Mouse (Mus musculus): ENCODE measurements around the gene 4930469K13Rik.
"Not testable (repeated sequence)": the region's sequence is repeated elsewhere in the genome, so short reads cannot be mapped to it uniquely, and the experiment has no call there.

4930469K13Rik gene

DNA sequence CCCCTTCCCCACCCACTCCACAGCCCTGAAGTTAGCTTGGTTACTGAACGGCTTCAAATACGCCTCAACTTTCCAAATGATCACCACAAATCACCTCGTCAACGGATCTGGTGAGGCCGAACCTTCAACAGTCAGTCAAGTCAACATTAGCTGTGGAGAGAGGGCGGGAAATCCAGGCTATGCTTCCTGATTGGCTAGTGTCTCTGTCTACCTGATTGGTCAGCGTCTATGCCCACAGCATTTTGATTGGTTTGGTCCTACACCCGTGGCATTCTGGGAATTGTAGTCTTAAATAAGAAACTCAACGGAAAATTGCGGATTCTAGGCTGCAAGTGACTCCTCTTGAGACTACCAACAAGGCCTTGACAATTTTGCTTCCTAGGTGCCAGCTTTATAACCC is at the start of gene 4930469K13Rik:
Gene 4930469K13Rik, minus strand, starts transcription at position 133 of the 400 bp plus-strand sequence.
- no peak for DNase-seq (ENCODE audit: low spot score)

DNA sequence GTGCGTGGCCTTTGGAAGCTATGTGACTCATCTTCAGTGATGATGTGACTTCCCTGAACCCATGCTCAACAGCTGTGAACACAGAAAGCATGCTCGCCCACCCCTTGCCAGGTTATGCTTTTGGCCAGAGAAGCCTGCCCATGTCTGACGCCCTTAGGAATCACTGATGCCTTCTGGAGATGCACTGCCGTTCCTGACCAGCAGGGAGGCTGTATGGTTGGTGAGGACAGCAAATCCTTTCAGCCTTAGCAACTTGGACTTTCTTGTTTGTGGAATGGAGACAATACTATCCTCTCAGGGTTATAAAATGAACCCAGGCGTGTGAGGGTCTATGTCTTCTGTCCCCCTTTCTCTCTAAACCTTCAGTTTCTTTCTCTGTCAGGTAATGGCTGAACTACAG is 48.6 kb upstream of the 4930469K13Rik start:
- no peak for DNase-seq (ENCODE audit: low spot score)

DNA sequence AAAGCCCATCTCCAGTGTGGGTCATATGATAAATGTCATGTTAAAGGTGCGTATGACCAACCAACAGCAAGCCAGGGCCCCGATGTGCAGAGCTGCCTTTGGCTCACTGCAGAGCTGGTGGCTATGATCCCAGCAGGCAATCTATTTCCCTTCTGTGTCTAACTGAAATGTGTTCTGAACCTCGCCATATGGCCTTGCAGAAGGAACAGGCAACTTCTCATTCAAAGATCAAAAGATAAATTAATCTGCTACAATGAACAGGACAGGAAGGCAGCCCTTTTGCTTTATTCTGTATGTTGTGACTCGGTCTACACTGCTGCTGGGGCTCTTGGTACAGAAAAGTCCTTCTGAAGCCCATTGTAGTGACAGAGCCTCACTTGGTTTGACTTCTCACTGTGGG is 46.1 kb upstream of the 4930469K13Rik start:
- no peak for DNase-seq (ENCODE audit: low spot score)

DNA sequence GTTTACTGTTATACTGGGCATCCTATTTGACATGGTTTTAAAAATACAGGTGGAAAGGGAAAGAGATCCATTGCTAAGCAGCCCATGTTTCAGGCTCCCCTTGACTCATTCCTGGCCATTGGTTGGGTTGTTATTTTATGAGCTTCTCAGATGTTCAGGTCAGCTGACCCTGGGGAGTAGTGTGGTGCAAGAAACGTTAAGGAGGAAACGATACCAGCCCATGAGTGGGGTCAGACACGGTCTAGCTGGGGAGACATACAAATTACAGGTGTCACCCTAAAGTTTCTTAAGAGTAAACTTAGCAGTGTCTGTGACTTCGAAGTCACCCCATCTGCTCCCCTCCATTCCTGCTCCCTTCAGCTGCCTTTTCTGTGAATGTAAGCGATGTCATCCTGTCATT is 45.6 kb upstream of the 4930469K13Rik start:
- DNase-seq (ENCODE audit: low spot score): no peak

DNA sequence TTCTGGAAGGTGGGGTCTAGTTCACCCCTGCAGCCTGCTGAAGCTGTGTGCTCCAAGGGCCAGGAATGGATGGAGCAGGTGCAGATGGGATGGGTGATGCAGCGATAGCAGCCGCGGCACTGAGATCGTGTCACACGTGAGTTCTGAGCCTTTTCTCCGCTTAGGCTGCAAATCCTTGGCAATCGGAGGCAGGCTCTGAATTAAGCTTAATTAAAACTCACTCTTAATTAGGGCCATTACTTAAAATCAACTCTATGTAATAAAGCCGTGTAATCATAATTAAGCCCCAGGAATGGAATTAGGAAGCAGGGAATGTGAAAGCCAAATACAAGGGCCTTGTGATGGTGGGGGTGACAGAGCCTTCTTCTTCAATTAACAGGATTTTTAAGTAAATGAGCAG is 40.9 kb upstream of the 4930469K13Rik start:
- no peak for DNase-seq (ENCODE audit: low spot score)

DNA sequence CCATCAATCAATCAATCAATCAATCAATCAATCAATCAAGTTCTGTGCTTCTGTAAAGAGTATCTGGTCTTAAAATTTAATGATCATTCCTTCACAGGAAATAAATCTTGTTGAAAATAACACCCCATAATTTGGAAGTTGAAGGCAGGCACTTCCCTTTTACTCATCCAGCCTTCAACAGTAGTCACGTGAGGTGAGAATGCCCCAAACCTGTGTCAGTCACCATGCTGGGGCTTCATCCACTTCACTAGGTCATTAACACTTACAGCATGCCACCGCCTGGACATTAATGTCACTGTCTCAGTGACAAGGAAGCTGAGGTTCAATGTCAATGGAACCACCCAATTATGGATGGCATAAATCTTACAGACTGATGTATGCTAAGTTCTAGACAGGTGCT is 30.1 kb upstream of the 4930469K13Rik start:
- no peak for DNase-seq (ENCODE audit: low spot score)

DNA sequence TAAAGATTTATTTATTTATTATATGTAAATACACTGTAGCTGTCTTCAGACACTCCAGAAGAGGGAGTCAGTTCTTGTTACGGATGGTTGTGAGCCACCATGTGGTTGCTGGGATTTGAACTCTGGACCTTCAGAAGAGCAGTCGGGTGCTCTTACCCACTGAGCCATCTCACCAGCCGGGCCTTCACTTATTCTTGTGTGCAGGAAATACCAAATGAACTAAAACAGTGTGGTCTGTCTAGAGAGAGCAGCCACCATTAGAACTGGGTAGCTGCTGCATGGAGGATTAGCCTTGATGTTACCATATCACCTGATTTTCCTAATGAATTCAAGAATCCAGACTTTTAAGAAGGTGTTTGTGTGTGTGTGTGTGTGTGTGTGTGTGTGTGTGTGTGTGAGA is 27.4 kb upstream of the 4930469K13Rik start:
- DNase-seq (ENCODE audit: low spot score): not testable (repeated sequence)

DNA sequence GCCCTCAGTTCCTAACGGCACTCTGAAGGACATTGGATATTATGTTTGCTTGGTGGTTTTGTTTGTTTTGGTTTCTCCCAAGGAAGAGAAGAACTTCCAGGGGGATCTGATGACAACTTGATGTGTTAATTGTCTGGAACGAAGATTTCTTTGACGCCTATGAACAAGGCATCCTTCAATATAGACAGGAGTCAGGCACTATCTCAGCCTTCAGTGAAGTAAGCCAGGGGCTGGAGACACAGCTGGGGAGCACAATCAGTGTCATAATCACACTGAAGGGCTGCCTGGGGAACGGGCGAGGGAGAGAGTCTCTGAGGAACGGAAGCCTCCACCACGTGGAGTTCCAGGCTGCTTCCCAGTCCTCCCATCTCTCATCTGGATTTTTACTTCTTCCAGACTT is 26.5 kb upstream of the 4930469K13Rik start:
- no peak for DNase-seq (ENCODE audit: low spot score)

DNA sequence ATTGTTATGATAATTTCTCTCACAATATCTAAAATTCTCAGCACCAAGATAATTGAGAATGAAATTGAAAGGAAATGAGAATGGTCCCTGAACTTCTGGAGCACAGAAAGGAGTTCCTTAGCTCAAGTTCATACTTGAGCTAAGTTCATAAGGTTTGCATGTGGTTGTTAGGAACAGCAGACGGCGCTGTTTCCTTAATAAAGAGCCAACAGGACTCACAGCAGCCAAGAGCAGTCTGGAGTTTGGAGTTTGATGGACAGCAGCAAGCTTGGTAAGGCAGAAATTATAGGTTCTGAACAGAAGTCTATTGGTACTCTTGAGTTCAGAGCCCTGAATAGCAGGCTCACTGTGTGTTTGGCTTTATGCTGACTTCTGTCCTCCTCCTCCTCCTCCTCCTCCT is 24.8 kb upstream of the 4930469K13Rik start:
- DNase-seq (ENCODE audit: low spot score): no peak

DNA sequence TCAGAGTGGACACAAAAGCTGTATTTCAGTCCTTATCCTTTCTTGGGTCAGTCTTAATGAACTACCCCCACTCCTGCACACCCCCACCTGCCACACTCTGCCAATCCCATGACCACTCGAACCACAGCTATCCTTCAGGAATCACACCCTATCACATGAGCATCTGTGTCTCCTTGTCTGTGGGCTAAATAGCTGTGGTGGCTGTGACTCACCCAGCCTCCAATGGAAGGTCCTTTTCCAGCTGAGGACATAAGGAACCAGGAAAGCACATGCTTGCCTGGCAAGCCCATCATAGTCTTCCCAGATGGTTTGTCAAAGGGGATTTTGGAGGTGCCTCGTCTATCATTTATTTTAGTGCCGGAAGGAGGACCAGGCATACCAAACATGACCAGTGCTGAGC is 20.0 kb upstream of the 4930469K13Rik start:
- DNase-seq (ENCODE audit: low spot score): no peak

DNA sequence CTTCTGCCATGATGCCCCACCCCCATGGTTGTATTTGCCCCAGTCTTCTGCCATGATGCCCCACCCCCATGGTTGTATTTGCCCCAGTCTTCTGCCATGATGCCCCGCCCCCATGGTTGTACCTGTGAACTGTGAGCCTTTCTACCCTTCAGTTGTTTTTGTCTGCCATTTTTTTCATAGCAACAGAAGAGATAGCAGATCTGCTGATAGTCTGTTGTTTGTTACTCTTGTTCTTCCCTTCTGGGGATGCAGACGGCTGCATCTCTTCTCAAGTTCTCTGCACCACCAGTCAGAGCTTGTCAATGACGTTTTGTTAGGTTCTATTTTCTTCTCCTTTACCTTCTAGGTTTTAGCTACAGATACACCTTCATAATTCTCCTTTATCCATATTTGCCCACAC is 19.2 kb upstream of the 4930469K13Rik start:
- DNase-seq (ENCODE audit: low spot score): no peak

DNA sequence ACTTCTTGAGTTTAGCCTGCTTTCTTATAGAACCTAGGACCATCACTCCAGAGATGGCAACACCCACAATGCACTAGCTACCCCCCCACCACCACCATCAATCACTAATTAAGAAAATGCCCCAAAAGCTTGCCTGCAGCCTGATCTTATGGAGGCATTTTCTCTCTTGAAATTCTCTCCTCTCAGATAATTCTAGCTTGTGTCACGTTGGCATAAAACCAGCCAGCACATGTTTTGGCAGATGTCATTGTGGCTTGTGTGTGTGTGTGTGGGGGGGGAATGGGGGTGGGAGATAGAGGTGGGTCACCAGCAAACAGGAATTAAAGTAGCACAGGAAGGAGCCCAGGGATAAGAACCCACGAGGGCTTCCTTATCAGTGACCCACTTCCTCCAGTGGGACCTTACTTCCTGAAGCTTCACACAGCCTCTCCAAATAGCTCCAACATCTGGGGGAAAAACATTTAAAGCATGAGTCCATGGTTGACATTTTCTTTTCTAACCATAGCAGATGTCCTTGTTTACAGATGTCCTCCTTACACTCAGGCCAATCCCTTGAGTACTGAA is 18.3 kb upstream of the 4930469K13Rik start:
- no peak for DNase-seq (ENCODE audit: low spot score)

DNA sequence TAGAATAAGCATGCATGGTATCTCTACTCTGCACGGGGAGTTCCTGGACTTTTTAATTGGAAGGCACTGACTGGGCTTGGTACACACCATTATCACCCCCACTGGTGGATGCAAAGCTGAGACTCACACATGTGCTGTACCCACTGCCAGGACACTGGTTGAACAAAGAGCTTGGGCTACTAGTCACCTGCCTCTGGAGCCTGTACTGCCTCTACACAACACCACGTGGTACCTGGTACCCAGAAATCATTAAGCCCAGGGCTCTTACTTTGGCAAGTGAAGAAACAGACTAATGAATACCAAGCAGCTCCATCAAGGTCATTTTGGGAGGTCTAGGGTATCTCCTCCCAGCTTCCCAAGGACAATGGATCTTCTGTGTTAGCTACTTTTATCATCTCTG is 15.4 kb upstream of the 4930469K13Rik start:
- DNase-seq (ENCODE audit: low spot score): no peak

DNA sequence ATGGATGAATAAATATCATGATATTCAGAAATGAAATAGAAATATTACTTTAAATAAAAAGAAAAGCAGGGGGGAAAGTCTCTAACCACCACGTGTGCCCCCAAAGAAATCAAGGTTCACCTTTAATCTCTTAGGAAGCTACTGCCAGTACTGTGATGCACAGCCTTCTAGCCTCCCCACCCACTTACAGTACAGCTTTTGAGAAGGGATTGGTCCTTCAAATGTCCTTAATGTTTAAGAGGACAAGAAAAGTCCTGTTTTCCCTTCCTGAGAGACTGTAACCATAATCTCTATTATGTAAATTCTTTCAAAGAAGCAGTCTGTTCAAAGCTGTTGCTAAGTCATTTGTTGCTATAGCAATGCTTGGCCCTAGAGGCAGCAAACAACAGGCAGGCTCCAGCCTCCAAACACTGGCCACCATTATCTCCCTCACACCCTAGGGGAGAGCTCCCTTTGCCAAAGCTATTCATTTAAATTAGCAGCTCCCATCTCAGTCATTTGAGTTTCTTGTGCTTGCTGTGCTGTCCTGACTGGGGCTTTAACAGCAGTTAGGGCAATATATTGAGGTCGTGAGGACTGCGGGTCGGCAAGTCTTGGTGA is 14.5 kb upstream of the 4930469K13Rik start:
- DNase-seq (ENCODE audit: low spot score): no peak

DNA sequence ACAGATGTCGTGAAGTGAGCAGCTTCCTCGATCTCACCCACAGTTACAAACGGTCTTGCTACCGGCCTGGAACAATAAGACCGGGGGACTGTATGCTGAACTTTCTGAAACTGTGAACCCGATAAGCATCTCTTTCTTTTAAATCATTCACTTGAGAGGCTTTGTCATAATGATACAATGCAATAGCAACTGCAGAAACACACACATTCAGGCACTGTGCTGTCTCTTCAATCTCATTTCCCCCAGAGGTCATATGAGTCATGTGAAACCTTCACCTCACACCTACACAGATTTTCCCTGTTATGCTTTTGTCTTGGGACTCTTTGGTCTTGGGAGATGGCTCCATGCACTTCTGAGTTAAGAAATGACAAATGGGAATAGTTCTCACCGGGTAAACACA is 13.6 kb upstream of the 4930469K13Rik start:
- no peak for DNase-seq (ENCODE audit: low spot score)

DNA sequence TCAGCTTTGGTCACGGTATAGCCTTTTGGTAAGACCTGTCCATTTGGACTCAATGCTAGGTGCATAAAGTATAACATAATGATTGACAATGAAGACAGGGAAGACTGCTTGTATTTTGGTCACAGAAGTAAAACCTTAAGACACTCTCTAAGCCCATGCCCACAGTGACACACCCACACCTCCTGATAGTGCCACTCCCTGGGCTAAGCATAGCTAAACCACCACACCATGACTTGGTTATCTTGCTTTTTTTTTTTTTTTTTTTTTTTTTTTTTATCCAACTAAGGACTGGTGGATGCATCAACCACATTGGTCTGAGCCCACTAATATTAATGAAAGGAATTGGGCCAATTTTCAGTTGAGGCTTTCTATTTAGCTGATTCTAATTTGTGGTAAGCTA is 10.9 kb upstream of the 4930469K13Rik start:
- DNase-seq (ENCODE audit: low spot score): no peak

DNA sequence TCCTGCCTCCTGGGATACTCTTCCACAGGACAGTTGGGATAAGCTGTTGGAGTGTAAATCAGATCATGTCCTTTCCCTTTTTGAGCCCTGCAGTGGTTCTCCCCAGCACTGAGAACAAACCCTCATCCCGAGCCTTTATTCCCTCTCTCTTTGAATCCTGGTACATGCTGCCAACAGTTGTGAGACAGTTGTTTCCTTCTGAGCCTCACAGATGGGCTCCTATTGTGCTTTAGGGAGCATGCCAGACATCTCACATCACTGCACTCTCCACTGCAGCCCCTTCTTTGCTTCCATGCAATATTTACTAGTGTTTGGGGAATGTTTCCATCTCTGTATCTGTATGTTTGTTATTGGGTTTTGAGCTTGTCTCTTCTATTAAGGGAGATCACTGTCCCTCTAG is 6.6 kb upstream of the 4930469K13Rik start:
- DNase-seq (ENCODE audit: low spot score): no peak

DNA sequence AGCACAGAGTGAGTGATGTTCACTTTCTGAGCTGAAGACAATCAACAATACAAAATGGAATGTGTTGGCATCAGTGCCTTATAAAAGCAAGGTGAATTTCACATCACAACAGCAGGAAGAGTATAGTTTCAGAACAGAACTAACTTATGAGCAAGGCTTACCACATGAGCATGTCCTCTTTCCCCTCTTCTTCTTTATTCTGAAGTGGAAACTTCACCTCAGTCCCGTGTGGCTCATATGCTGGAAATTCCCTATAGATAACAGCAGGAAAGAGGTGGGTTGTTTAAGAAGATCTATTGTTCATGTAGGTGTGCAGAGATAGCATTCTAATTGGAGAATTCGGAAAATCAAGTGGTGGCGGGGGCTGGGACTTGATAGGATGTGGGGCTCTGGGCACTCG is 3.5 kb upstream of the 4930469K13Rik start:
- DNase-seq (ENCODE audit: low spot score): no peak

DNA sequence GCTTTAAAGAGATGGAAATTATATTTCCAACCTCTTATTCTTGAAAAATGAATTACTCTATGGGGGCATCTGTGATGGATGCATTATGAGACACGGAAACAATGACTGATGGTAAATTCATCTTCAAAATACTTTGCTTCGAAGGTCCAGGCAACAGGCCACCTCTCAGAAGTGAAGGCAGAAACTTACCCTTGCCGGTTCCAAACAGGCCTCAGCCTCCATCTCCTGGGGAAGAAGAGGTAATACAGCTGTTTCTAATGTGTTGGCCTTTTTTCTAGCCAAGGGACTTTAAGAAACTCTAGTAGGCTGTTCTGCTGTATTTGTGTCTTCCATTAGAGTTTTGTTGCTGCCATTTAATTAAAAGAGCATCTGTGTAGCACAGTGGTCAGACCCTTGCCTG is 11.3 kb downstream of the 4930469K13Rik start:
- DNase-seq (ENCODE audit: low spot score): no peak

DNA sequence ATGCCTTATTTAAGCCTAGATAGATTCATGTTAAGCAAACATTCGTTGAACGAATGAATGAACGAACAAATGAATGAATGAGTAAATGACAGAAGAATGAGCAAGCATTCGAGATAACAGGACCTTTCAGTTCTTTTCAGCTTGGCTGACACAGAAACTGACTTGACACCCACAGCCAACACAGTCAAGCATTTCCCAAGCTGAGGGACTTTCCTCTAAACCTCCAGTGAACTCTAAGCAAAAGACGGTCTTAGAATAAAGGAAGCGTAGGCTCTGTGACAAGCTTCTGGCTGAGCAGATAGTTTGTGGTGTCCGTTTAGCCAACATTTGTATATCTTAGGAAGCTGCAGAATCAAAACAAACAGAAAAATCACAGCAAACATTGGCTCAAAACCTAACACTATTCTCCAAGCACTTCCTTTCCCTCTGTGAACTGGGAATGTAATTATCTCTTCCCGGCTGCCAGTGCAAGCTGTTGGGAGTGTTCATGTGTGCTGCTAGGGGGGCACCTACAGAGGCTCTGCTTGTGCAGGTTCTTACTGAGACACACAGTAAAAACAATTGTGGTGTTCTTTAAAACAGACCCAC is 12.1 kb downstream of the 4930469K13Rik start:
- no peak for DNase-seq (ENCODE audit: low spot score)

DNA sequence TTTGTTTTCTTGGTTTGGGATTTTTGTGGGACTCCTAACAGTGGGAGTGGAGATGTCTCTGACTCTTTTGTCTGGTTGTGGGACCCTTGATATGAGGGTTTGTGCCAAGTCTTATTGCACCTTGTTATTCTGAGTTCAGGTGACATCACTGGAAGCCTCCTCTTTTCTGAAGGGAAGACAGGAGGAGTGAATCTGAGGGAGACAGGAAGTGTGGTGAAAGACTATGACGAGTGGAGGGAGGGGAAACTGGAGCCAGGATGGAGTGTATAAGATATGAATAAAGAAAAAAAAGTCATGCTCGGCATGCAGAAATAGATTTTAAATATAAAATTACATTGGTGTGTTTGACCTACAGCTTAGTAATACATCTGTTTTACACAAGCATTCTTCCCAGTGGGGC is 13.7 kb downstream of the 4930469K13Rik start:
- DNase-seq (ENCODE audit: low spot score): no peak

DNA sequence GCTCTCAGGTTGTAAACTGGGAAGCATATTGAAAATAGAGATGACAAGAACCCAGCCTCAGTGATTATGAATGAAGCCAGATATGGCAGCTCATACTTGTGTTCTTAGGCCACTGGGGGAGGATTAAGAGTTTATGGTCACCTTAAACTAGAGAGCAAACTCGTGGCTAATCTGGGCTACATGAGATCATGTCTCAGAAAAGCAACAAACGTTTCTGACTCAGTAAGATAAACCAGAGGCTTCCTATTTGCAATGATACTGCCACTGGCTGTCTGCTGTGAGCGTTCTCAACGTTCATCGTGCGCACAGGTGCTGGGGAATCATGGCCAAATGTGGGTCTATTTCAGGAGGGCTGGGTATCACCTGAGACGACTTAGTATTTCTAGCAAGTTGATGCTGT is 14.6 kb downstream of the 4930469K13Rik start:
- no peak for DNase-seq (ENCODE audit: low spot score)

DNA sequence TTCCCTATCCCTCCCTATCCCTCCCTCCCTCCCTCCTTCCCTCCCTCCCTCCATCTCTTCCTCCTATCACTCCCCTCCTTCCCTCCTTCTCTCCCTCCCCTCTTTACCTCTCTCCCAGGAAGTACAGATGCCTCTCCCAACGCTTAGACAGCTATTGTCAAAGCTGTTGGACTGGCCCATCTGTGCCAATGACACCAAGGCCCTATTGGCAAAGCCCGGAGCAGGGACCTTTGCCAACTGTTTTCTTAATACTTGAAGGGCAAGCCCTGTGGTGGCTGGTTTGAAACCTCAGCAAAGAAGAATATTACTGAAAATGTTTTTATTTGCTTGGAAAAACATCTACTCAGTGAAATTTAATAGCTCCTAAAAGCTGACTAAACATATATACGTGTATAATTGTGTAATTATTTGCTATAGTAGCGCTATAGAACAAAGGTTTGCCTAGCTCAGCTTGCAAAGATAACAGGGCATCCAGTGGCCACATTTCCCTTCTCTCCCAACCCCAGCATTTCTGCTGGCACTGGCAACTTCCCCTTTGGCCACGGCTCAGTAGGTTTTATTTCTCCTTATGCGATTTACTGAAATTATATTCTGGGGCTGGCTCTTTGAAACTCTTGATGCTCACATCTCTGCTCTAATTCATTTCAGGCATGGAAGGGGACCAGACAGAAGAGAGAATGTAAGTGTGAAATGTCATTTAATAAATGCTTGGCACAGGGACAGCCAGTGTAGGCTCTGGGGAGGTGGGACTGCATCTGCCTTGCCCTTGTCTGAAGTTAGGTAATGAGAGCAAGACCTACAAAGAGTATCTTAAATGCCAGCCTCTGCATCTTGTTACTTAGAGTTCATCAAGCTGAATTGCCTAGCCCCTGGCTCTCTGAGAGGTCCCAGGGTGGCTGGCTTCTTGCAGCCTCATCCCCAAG is 18.6 kb downstream of the 4930469K13Rik start:
- DNase-seq (ENCODE audit: low spot score): no peak

Data from yolk sac, embryonic 10.5 days (tissue).